Mouse (Mus musculus) midbrain, embryonic 14.5 days (tissue): ENCODE measurements at regions not wholly inside any gene's neighbourhood (a gene's known extent, or its start where the extent isn't known, plus 50 kb on each side); places are given as distances from the start of the nearest gene placed in this dataset.
A peak's percentile ranks its signal among the peaks of the same experiment; 100 is the strongest.
"Not testable (repeated sequence)": the region's sequence is repeated elsewhere in the genome, so short reads cannot be mapped to it uniquely, and the experiment has no call there.

Experiments
- ATAC-seq: fragments of 200-750 bp; cut with Nextera tagmentation; 2 replicates; pipeline ENCODE4 v1.8.0; 2017; ENCODE audit warnings: moderate number of reproducible peaks, moderate library complexity; ENCODE audit not compliant: low FRiP score, low TSS enrichment
- DNase-seq: peaks from one replicate; pipeline ENCODE4 v3.0.0-alpha.2; 2015
- H3K27ac ChIP-seq: fragments of 300-500 bp; sonication (generic); replicated peaks from 2 replicates; pipeline ENCODE4 v1.5.1; 2014; ENCODE audit warnings: mild to moderate bottlenecking, low read depth, low read length, moderate library complexity
- H3K27me3 ChIP-seq: fragments of 300-500 bp; sonication (generic); 2 replicates; pipeline ENCODE4 v1.6.1; 2014; ENCODE audit warnings: low read length, control low read depth, mixed read lengths; ENCODE audit not compliant: control insufficient read depth, insufficient read depth
- H3K36me3 ChIP-seq: fragments of 300-500 bp; sonication (generic); 2 replicates; pipeline ENCODE4 v1.6.1; 2014; ENCODE audit warnings: low read length, control low read depth; ENCODE audit not compliant: control insufficient read depth, insufficient read depth
- H3K4me1 ChIP-seq: fragments of 300-500 bp; sonication (generic); 2 replicates; pipeline ENCODE4 v1.6.1; 2014; ENCODE audit warnings: mild to moderate bottlenecking, antibody characterized with exemption, low read length, control low read depth; ENCODE audit not compliant: control insufficient read depth, insufficient read depth
- H3K4me2 ChIP-seq: fragments of 300-500 bp; sonication (generic); 2 replicates; pipeline ENCODE4 v1.6.1; 2014; ENCODE audit warnings: mild to moderate bottlenecking, low read length, moderate library complexity
- H3K4me3 ChIP-seq: fragments of 300-500 bp; sonication (generic); replicated peaks from 2 replicates; pipeline ENCODE4 v1.5.1; 2014; ENCODE audit warnings: low read depth, low read length
- H3K9ac ChIP-seq: fragments of 300-500 bp; sonication (generic); replicated peaks from 2 replicates; pipeline ENCODE4 v1.6.1; 2014; ENCODE audit warnings: mild to moderate bottlenecking, low read length, moderate library complexity
- H3K9me3 ChIP-seq: fragments of 300-500 bp; sonication (generic); 2 replicates; pipeline ENCODE4 v1.6.1; 2016; ENCODE audit warnings: low read length, control low read depth, mixed read lengths; ENCODE audit not compliant: control insufficient read depth
- WGBS: fragments of 180-500 bp; shearing (Covaris S2); extraction: QIAGEN DNeasy Blood & Tissue Kit; methylation state at CpG from one replicate; pipeline ENCODE4 v1.1.7; 2014; 5-methylcytosine and 5-hydroxymethylcytosine counted together

- H3K4me1 ChIP-seq = no peaks in the 10 kb centered on the region
- H3K4me2 ChIP-seq = no peak overlapping the region
- no peaks in the 10 kb centered on the region for H3K27me3 ChIP-seq
- H3K9me3 ChIP-seq = no peaks in the 10 kb centered on the region
- H3K27ac ChIP-seq = no peak overlapping the region
- no peak overlapping the region for H3K4me3 ChIP-seq
- no peak for ATAC-seq
- no peak overlapping the region for H3K9ac ChIP-seq
- no peaks in the 10 kb centered on the region for H3K36me3 ChIP-seq
- no peak for DNase-seq
Observed at GRCm38 (mm10) chr1:30696342-30696741, 177.4 kb downstream of the Phf3 start.

GRCm38 (mm10) chr1:30685318-30685717 lies 188.4 kb downstream of the Phf3 start:
- H3K9ac ChIP-seq = no peak overlapping the region
- 91% methylated on average over 3 of the region's 3 CpGs for WGBS
- no peak overlapping the region for H3K4me2 ChIP-seq
- no peak overlapping the region for H3K27ac ChIP-seq
- no peaks in the 10 kb centered on the region for H3K36me3 ChIP-seq
- no peaks in the 10 kb centered on the region for H3K27me3 ChIP-seq
- H3K4me1 ChIP-seq = no peaks in the 10 kb centered on the region
- ATAC-seq (no peak), DNase-seq (no peak)
- no peaks in the 10 kb centered on the region for H3K9me3 ChIP-seq
- H3K4me3 ChIP-seq = no peak overlapping the region

GRCm38 (mm10) chr1:30683889-30684288 lies 189.8 kb downstream of the Phf3 start:
- WGBS = 64% methylated on average over 2 of the region's 2 CpGs
- Histone ChIP-seq H3K4me3 (no peak overlapping the region), H3K9ac (no peak overlapping the region), H3K4me2 (no peak overlapping the region), H3K9me3 (no peaks in the 10 kb centered on the region), H3K4me1 (no peaks in the 10 kb centered on the region), H3K27ac (no peak overlapping the region), H3K27me3 (no peaks in the 10 kb centered on the region), H3K36me3 (no peaks in the 10 kb centered on the region)
- ATAC-seq = no peak
- DNase-seq = no peak

GRCm38 (mm10) chr1:30639807-30640206 lies 233.9 kb downstream of the Phf3 start:
- H3K9me3 ChIP-seq = no peaks in the 10 kb centered on the region
- H3K36me3 ChIP-seq = no peaks in the 10 kb centered on the region
- peak; percentile 49 for DNase-seq
- H3K4me1 ChIP-seq = 0 out of 2 replicates have a peak, but pooled peaks cover 5% of the 10 kb centered on the region
- H3K4me2 ChIP-seq = no peak overlapping the region
- H3K27me3 ChIP-seq = no peaks in the 10 kb centered on the region
- no peak overlapping the region for H3K9ac ChIP-seq
- ATAC-seq = peak; percentile 48; the same call in 1 of the 2 replicates
- 14% methylated on average over 2 of the region's 2 CpGs for WGBS
- no peak overlapping the region for H3K4me3 ChIP-seq
- peak overlapping the region; percentile 5; the same call in 1 of the 2 replicates for H3K27ac ChIP-seq

GRCm38 (mm10) chr1:30632760-30633159 lies 241.0 kb downstream of the Phf3 start:
- Histone ChIP-seq H3K27ac (no peak overlapping the region), H3K9me3 (no peaks in the 10 kb centered on the region), H3K4me1 (no peaks in the 10 kb centered on the region), H3K4me3 (no peak overlapping the region), H3K36me3 (no peaks in the 10 kb centered on the region), H3K4me2 (no peak overlapping the region), H3K27me3 (no peaks in the 10 kb centered on the region), H3K9ac (no peak overlapping the region)
- 87% methylated on average over 1 of the region's 1 CpGs for WGBS
- ATAC-seq (no peak), DNase-seq (no peak)

- H3K4me2 ChIP-seq, ATAC-seq, H3K27ac ChIP-seq, H3K4me1 ChIP-seq, DNase-seq, H3K36me3 ChIP-seq, H3K4me3 ChIP-seq, H3K27me3 ChIP-seq, H3K9ac ChIP-seq, H3K9me3 ChIP-seq: not testable (repeated sequence)
- 88% methylated on average over 5 of the region's 5 CpGs for WGBS
Observed at GRCm38 (mm10) chr1:30627796-30628195, 245.9 kb downstream of the Phf3 start.

GRCm38 (mm10) chr1:30595122-30595730 lies 278.5 kb downstream of the Phf3 start:
- no peak overlapping the region for H3K4me3 ChIP-seq
- no peaks in the 10 kb centered on the region for H3K9me3 ChIP-seq
- 44% methylated on average over 7 of the region's 7 CpGs for WGBS
- H3K27ac ChIP-seq = no peak overlapping the region
- no peaks in the 10 kb centered on the region for H3K27me3 ChIP-seq
- H3K9ac ChIP-seq = no peak overlapping the region
- H3K36me3 ChIP-seq = no peaks in the 10 kb centered on the region
- ATAC-seq = peak; percentile 31; the same call in 1 of the 2 replicates
- peak; percentile 51 for DNase-seq
- peaks cover 6% of the 10 kb centered on the region; the same call in 1 of the 2 replicates for H3K4me1 ChIP-seq
- H3K4me2 ChIP-seq = no peak overlapping the region

GRCm38 (mm10) chr1:30594036-30594435 lies 279.7 kb downstream of the Phf3 start:
- WGBS = 66% methylated on average over 1 of the region's 1 CpGs
- Histone ChIP-seq H3K4me1 (peaks cover 6% of the 10 kb centered on the region; the same call in 1 of the 2 replicates), H3K9me3 (no peaks in the 10 kb centered on the region), H3K27me3 (no peaks in the 10 kb centered on the region), H3K4me3 (no peak overlapping the region), H3K27ac (no peak overlapping the region), H3K4me2 (no peak overlapping the region), H3K36me3 (no peaks in the 10 kb centered on the region), H3K9ac (no peak overlapping the region)
- ATAC-seq (no peak), DNase-seq (no peak)

GRCm38 (mm10) chr1:30590721-30591120 lies 283.0 kb downstream of the Phf3 start:
- ATAC-seq (no peak), DNase-seq (no peak)
- H3K4me2 ChIP-seq = no peak overlapping the region
- no peak overlapping the region for H3K9ac ChIP-seq
- no peak overlapping the region for H3K4me3 ChIP-seq
- no peak overlapping the region for H3K27ac ChIP-seq
- H3K9me3 ChIP-seq = no peaks in the 10 kb centered on the region
- H3K36me3 ChIP-seq = no peaks in the 10 kb centered on the region
- H3K27me3 ChIP-seq = no peaks in the 10 kb centered on the region
- H3K4me1 ChIP-seq = peaks cover 6% of the 10 kb centered on the region; the same call in 1 of the 2 replicates
- WGBS = 67% methylated on average over 4 of the region's 4 CpGs
